Comparison of ENCODE assay signal across 28 mouse cellular contexts in the genomic region with DNA sequence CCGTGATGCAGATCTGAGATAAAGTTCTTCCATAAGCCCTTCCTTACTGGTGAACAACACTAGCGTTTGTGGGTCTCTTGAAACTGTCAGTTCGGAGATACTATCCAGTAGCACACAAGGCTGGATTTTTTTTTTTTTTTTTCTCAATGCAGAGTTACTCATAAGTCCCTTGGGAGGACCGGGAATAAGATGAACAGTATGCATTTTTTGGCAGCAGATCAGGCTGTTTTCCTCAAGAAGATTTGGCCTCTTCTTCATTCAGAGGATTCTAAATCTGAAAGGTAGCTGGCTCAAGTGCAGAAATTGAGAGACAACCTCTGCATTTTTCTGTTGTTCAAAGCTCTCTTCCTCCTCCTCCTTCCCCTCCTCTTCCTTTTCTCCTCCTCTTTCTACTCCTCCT. TPM values are rescaled to one million over a fixed set of nuclear protein-coding genes. Genes with fewer than 3 reads are reported as not detected.
DNase-seq lines count a peak whose midpoint lies in the region; ATAC-seq and TF ChIP-seq lines count a peak whose summit lies in the region.
"Had no signal": no experiment of that assay in that cellular context is flagged by ENCODE, and none has a peak within 500 bp of the region (broad histone marks: within the 10 kb centered on the region; RNA-seq: fewer than 3 reads in every experiment).

No protein-coding gene starts in this region.

- H3K79me2 ChIP-seq in myocyte (ENCODE audit: control insufficient read depth, insufficient read depth): no peaks in the 10 kb centered on the region

- H3K9ac ChIP-seq in limb, embryonic 14.5 days (ENCODE audit: low read depth, low read length, severe bottlenecking): no peak overlapping the region
- H3K9ac ChIP-seq: embryonic facial prominence, embryonic 12.5 days; forebrain, embryonic 13.5 days; heart, embryonic 13.5 days; hindbrain, embryonic 14.5 days had no signal

- peaks cover 6% of the 10 kb centered on the region; the same call in 1 of the 2 replicates for H3K9me3 ChIP-seq in limb, embryonic 14.5 days (ENCODE audit: control insufficient read depth, low read length)
- 0 out of 2 replicates have a peak, but pooled peaks cover 1% of the 10 kb centered on the region for H3K9me3 ChIP-seq in limb, embryonic 10.5 days (replicated peaks)
- H3K9me3 ChIP-seq: embryonic facial prominence, embryonic 12.5 days; forebrain, embryonic 13.5 days; heart, embryonic 10.5 days; heart, embryonic 13.5 days had no signal

- no peak for DNase-seq in frontal cortex, postnatal 25 days (ENCODE audit: low spot score in 2 of 2)
- peak; percentile 44 for DNase-seq in limb, embryonic 14.5 days (ENCODE audit: low spot score)
- no peak for DNase-seq in limb, embryonic 10.5 days (ENCODE audit: low spot score)
- peak; percentile 7 for DNase-seq in MN1 (ENCODE audit: low spot score)
- no peak for DNase-seq in adrenal gland, adult 8-10 months
- no peak for DNase-seq in gastrocnemius, postnatal 14 days
- DNase-seq: adrenal gland, adult 2 months; adrenal gland, postnatal 25 days; cerebellum, adult 18-20 months; cerebellum, adult 9-10 months; cerebellum, postnatal 14 days; gastrocnemius, postnatal 36 days; heart, adult 2 months; heart, postnatal 14 days; heart, postnatal 4 days had no signal

- 75% methylated on average over 4 of the region's 4 CpGs for WGBS in limb, embryonic 14.5 days
- WGBS in limb, embryonic 10.5 days: 93% methylated on average over 4 of the region's 4 CpGs

- TF ChIP-seq POLR2A in limb, embryonic 14.5 days (IDR thresholded peaks at IDR 0.05; ENCODE audit: borderline replicate concordance, extremely low read depth, insufficient read depth, insufficient read length): no peak
- no peak for TF ChIP-seq POLR2A in myocyte (IDR thresholded peaks at IDR 0.05; ENCODE audit: insufficient read length, low read depth)

- no peak overlapping the region for H3K27ac ChIP-seq in limb, embryonic 14.5 days (replicated peaks; ENCODE audit: low read depth, low read length)
- no peak overlapping the region for H3K27ac ChIP-seq in limb, embryonic 10.5 days
- H3K27ac ChIP-seq: embryonic facial prominence, embryonic 12.5 days; forebrain, embryonic 13.5 days; heart, adult 2 months; heart, embryonic 10.5 days; heart, embryonic 13.5 days; hindbrain, embryonic 14.5 days had no signal

- H3K4me2 ChIP-seq in limb, embryonic 14.5 days (replicated peaks; ENCODE audit: low read depth, low read length, severe bottlenecking): no peak overlapping the region
- H3K4me2 ChIP-seq in myocyte (ENCODE audit: low read depth): peak overlapping the region; percentile 18
- H3K4me2 ChIP-seq: embryonic facial prominence, embryonic 12.5 days; forebrain, embryonic 13.5 days; heart, embryonic 13.5 days; hindbrain, embryonic 14.5 days had no signal

- no peaks in the 10 kb centered on the region for H3K4me1 ChIP-seq in limb, embryonic 14.5 days (ENCODE audit: control insufficient read depth, insufficient read depth, low read length)
- H3K4me1 ChIP-seq in limb, embryonic 10.5 days: no peaks in the 10 kb centered on the region
- H3K4me1 ChIP-seq: embryonic facial prominence, embryonic 12.5 days; forebrain, embryonic 13.5 days; heart, embryonic 10.5 days; heart, embryonic 13.5 days had no signal

- intact Hi-C loops in gastrocnemius, postnatal 14 days (cut with DNase I; ENCODE audit: low total_unique reads): no loop called here

- no peaks in the 10 kb centered on the region for H3K36me3 ChIP-seq in limb, embryonic 14.5 days (ENCODE audit: control insufficient read depth, insufficient read depth, low read length)
- H3K36me3 ChIP-seq in limb, embryonic 10.5 days: no peaks in the 10 kb centered on the region
- H3K36me3 ChIP-seq in myocyte (ENCODE audit: control insufficient read depth, insufficient read depth): no peaks in the 10 kb centered on the region
- H3K36me3 ChIP-seq: embryonic facial prominence, embryonic 12.5 days; heart, embryonic 10.5 days; heart, embryonic 13.5 days had no signal

- H3K27me3 ChIP-seq in limb, embryonic 14.5 days (ENCODE audit: control insufficient read depth, insufficient read depth, low read length): no peaks in the 10 kb centered on the region
- H3K27me3 ChIP-seq in limb, embryonic 10.5 days (ENCODE audit: low read depth, poor library complexity, severe bottlenecking): no peaks in the 10 kb centered on the region
- H3K27me3 ChIP-seq in myocyte (ENCODE audit: control insufficient read depth, insufficient read depth, insufficient read length): no peaks in the 10 kb centered on the region
- H3K27me3 ChIP-seq: embryonic facial prominence, embryonic 12.5 days; forebrain, embryonic 13.5 days; heart, embryonic 13.5 days had no signal

- H3ac ChIP-seq in myocyte (ENCODE audit: control insufficient read depth, insufficient read length): no peak overlapping the region

- ATAC-seq in frontal cortex, adult (ENCODE audit: low TSS enrichment): peak; percentile 64
- ATAC-seq in limb, embryonic 14.5 days (ENCODE audit: low FRiP score, low read depth): no peak
- ATAC-seq: CD4-positive, CD25-positive, alpha-beta regulatory T cell, adult 4 months; forebrain, embryonic 13.5 days; forebrain, embryonic 16.5 days; intestine, postnatal 0 days; Patski had no signal

- no peak overlapping the region for H3K4me3 ChIP-seq in limb, embryonic 14.5 days (replicated peaks; ENCODE audit: low read length)
- no peak overlapping the region for H3K4me3 ChIP-seq in limb, embryonic 10.5 days
- no peak overlapping the region for H3K4me3 ChIP-seq in myocyte
- H3K4me3 ChIP-seq: embryonic facial prominence, embryonic 12.5 days; erythroblast, embryonic 14.5 days; forebrain, embryonic 13.5 days; heart, adult 2 months; heart, embryonic 10.5 days; heart, embryonic 13.5 days had no signal

TF ChIP-seq in myocyte, 11 proteins besides CTCF, POLR2A, EP300 and RAD21:
- TF ChIP-seq MAX (IDR thresholded peaks at IDR 0.05; ENCODE audit: low read depth): no peak
- no peak for TF ChIP-seq MYOG (IDR thresholded peaks at IDR 0.05; ENCODE audit: control insufficient read depth in 1 of 3, insufficient read depth in 1 of 3, insufficient read length in 2 of 3, low read depth in 2 of 3)
- no peak for TF ChIP-seq USF1 (IDR thresholded peaks at IDR 0.05; ENCODE audit: low read depth)
- TF ChIP-seq TCF12 (IDR thresholded peaks at IDR 0.05; ENCODE audit: insufficient read depth, poor library complexity, severe bottlenecking): no peak
- no peak for TF ChIP-seq CEBPB (IDR thresholded peaks at IDR 0.05; ENCODE audit: insufficient read depth, poor library complexity, severe bottlenecking)
- no peak for TF ChIP-seq MYOD1 (IDR thresholded peaks at IDR 0.05; ENCODE audit: control insufficient read depth in 1 of 3, insufficient read length in 2 of 3, low read depth in 2 of 3)

RNA-seq across cellular contexts. Expression of a gene that starts 46.8 kb away (rescaled TPM):
- polyA plus RNA-seq in limb, embryonic 14.5 days (2012; rRNA removed): 107 and 117 TPM in 2 replicates
- polyA plus RNA-seq in limb, embryonic 14.5 days (2014; fragmentation: Nextera tagmentation; extraction: Ambion mirVana): 159 and 176 TPM in 2 replicates
- polyA plus RNA-seq in limb, embryonic 10.5 days (2016; fragmentation: Nextera tagmentation; extraction: Ambion mirVana): 129 and 143 TPM in 2 replicates
- 18.2 TPM for polyA plus RNA-seq in myocyte (2012; fragmentation: generic; extraction: Trizol)
- total RNA-seq in adrenal gland, adult 8-10 months (2022): 10 to 100 TPM; 12.5 to 24.0 (median 16.7) TPM
- total RNA-seq in gastrocnemius, postnatal 14 days (2021): 10 to 100 TPM; 41.6 to 45.5 TPM
- total RNA-seq: MEL had no signal

Comparison
In these comparisons a context has a peak if more than half of its experiments do, and no peak if none do; other contexts are left out.
1. DNase-seq: peak in limb, embryonic 14.5 days (single experiment) and MN1 (single experiment); none in frontal cortex, postnatal 25 days (0 of 2), limb, embryonic 10.5 days (single experiment), adrenal gland, adult 8-10 months (single experiment) and gastrocnemius, postnatal 14 days (single experiment).